Mouse (Mus musculus) thymus, postnatal 4 days (tissue): Measurements from ENCODE around the gene Pah.
A peak's percentile ranks its signal among the peaks of the same experiment; 100 is the strongest.

Experiments
- DNase-seq: peaks from one replicate; pipeline ENCODE4 v3.0.0; 2021

Pah gene

DNA sequence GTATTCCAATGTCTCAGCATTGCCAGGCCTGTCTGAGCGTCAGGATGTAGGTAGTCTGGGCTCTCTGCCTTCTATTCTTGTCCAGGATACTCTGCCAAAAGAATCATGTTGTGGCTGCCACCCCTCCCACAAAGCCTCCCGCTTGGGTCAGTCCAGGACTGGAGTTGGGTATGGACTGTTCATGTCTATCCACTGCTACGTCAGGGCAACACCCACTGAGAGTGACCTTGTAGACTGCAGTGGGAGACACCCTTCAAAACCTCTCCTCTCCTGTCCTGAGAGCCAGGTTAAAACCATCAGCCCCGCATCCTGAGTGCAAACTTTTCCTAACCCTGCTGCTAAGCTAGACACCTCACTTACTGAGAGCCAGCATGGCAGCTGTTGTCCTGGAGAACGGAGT, at the start of gene Pah:
TSS of gene Pah (plus strand) at position 150 of the 400 bp plus-strand sequence.
- DNase-seq: no peak

DNA sequence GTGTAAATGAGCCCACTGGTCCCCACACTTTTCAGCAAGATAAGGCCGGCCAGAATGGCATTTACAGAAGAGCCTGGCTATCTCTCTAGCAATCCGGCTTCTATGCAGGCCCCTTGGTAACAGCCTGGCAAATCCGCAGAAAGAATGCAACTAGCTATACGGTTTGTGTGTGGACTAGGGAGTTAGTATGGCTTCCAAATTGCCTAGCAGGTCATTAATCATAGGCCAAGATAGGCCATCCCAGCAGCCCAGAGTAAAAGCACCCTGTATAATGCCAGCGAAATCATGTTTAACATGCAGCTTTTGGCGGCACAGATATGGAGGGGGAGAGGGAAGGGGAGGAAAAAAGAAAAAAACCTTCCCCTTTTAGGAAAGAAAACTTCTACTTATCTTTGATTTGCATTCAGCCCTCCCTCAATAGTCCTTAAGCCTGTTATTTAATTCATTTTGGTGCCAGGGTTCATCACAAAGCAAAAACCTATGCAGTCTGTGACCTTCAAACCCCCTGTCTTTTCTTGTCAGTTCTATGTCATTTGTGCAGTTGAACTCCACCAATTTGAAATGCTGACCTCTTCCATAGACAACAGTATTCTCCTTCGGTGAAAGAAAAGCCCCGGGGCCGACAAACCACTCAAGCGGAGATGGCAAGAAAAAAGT, 48.0 kb upstream of the Pah start:
- DNase-seq: no peak

DNA sequence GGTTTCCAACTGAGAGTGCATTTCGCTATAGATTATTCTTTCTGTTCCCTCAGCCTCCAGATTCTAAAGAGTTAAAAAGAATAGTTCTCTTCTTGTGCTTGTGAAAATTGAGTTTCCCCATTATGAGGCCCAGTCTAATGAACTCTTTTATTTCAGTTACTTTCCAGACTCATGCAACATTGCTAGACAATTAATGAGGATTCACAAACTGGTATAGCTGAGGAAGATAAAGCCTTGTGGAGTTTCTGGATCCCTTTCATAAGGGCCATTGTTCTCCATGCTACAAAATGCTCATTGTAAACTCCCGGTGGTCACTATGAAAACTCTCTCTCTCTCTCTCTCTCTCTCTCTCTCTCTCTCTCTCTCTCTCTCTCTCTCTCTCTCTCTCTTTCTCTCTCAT, 46.6 kb upstream of the Pah start:
- no peak for DNase-seq

DNA sequence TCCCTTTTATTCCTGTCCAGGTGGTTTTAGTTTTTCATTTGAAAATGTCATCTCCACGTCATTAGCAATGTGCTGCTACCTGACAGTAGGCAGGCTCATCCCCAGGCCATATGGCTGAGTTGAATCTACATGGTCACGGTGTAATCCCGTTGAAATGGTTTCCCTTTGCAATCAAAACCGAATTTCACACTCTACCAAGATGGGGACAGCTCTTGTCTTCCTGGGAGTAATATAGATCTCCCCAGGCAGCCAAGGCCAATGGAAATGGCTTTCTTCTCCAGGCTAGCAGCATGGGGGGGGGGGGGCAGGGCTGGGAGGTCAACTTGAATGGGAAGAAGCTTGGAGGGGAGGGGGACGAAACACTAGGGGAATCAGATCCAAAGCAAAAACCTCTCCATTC, 43.7 kb upstream of the Pah start:
- DNase-seq: no peak

DNA sequence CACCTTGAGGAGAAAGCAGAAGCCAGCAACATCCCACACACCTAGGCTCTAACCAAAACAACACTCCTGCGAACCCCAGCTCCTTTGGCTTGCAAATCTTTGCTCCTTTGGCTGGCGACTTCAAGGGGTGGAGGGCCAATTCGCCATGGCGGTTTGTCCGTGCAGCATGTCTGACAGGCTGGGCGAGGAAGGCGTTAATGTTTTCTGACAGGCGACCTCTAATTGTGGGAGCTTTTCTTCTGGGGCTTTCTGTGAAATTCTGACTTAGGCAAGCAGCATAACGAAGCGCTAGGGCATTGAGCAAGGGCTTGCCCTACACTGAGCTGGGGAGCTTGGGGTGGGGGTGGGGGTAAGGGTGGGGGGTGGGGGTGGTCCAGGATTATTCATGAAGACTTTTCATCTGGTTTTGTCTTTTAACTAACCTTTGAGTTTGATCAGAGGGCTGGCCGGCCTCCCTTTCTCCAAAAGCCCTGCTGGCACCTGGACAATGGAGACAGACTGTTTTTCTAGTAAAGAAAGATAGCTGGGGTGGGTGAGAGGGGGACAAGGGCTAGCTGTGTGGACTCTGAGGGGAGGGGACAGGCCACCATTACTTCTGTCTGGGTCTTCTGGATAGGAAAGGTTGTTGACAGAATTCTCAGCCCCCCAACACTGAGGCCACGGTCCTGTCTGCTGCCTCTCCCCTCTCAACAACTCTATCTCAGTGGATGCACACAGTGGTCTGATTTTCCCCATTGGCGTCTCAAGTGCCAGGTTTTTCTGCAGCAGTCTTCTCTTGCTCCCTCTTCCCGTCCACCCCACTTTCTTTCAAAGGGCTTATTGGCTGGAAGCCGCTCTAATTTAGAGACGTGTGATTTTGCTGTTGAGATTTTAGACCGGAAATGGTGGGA, 36.5 kb upstream of the Pah start:
- DNase-seq: no peak

DNA sequence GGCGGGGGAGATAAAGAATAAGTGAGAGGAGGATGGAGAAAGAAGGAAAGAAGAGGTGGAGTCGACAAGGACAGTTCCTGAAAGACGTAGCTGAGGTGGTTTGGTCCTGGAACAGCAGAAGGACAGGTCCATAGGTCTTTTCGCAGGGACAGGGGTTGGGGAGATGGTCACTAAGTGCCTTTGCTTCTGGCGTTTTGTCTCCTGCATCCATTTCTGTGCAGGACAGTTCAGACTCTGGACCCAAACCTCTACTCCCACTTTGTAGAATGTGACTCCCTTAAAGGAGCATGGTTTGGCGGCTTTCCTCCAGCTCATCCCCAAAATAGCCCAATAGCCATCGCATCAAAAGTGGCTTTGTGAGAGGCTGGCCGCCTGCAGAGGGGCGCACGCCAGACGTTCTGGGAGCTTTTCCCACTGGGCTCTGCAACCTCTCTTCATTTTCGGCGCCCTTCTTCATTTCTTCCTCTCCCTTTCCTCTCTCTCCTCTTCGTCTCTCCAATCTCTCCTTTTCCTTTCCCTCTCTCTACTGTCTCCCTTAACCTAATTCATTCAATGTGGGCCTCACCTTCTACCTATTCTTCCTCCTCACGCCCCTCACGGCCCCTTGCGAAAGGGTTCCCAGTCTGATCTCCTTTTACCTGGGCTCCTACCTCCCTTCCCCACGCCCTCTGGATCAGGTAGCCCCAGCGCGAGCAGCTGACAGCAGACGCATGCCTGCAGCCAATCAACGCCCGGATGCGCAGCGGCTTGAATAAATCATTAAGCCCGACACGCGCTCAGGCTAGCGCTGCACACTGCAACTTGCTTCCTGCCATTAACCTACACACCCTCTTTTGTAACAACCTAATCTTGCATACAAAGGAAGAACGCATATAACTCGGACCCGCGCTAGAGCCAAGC, 35.6 kb upstream of the Pah start:
- no peak for DNase-seq

DNA sequence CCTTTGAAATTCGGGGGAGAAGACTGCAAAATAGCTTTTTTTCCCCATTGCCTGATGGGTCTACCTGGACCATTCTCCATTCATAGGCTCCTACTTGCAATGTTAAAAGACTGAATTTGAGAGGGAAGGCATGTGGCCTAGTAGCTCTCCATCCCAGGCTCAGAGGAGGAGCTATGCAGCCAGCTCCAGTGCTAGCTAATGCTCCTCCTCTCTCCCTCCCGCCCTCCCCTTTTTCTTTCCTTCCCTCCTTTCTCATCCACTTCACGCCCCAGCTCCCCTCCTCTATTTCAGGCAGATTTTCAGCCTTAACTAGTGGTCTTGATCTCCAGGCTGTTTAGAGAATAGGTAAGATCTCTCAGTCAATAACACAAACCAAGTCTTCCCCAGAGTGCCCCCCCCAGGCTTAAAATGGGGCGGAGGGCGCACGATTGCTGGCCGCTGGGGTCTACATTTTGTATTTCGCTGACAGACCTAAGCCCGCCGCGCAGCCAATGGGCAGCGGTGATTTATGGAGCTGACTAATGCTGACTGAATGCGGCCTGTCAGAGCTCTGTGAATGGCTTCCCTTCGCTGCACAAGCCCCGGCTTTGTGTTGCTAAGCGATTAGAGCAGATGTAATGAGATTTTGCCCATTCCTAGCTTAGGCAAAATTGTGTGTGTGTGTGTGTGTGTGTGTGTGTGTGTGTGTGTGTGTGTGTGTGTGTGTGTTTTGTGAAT, 33.0 kb upstream of the Pah start:
- no peak for DNase-seq

DNA sequence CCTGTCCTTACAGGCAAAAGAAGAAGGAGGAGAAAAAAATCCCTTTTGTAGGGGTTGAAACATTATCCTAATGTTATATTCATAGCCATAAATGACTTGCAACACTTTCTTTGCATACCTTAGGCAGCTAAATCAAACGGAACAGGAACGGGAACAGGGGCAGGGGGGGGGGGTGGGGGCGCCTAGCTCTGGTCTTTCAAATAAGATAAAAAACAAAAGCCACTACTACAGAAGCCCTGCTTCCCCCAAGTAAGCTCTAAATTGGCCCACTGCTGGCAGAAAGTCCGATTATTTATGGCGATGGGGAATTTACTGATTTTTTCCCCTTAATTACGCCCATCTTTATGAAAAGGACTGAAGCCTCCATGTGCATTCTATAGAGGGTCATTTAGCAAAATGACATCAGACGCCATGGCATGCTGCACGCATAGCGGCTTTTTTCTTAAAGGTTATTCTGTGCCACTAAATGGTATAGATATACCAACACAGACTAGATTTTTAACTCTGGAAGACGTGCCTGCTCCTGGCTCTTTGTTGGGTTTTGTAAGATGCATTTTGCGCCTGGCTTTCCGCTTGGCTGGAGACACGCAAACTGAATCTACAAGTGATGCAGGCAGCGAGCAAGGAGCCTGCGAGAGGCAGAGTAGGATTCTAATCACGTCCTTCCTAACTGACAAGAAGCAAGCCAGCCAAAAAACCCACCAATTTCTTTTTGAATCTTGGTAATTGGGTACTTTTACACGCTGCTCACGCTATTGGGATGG, 32.2 kb upstream of the Pah start:
- no peak for DNase-seq

DNA sequence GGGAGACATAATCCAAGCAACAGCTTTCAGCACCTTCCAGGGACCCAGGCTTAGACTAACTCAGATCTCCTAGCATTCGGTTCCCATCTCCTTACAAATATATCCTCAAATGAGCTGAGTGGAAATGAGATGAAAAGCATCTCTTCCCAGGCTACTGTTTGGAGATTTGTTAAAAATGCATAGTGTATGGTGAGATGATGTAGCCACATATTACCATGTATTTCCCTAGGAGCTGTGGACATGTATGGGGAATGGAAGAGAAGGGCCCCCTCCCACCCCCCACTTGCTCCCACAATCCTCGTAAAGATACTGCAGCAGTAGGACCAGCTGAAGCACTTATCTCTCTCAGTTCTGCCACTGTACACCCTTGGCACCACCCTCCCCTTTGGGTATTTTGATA, 31.3 kb upstream of the Pah start:
- no peak for DNase-seq

DNA sequence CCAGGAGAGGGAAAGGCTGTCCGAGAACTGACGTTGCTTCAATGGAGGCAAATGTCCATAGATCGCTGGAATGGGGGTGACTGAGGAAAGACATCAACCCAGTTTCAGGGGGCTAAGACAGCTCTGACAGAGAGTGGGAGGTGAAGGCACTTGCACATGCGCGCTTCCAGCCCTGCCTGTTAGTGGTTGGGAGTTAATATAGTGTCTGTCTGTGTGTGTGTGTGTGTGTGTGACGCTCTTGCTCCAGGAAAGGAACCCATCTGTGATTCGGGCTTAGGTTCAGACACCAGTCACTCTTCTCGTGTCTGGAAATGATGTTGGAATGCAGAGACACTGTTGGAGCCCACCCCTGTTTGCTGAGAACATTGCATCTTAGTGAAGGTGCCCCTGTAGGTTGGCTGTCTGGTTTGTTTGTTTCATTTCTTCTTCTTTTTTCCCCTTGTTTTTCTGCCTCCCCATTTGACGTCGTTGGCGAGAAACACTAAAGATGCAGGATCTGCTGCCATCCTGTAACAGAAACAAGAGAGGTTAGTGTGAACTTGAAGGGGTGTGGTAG, 30.0 kb upstream of the Pah start:
- no peak for DNase-seq

DNA sequence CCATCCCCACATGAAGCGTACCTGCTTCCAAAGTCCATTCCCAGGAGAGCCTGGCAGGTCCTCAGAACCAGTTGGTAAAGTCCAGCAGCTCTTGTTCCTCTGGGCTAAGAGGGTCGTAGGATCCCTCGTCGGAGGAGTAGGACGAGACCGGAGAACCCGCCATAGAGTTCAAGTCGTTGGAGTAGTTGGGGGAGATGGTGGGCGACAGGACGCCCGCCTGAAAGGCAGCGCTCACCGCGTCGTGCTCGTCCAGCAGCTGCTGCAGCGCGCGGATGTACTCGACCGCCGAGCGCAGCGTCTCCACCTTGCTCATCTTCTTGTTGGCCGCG, 29.3 kb upstream of the Pah start:
- DNase-seq: no peak

DNA sequence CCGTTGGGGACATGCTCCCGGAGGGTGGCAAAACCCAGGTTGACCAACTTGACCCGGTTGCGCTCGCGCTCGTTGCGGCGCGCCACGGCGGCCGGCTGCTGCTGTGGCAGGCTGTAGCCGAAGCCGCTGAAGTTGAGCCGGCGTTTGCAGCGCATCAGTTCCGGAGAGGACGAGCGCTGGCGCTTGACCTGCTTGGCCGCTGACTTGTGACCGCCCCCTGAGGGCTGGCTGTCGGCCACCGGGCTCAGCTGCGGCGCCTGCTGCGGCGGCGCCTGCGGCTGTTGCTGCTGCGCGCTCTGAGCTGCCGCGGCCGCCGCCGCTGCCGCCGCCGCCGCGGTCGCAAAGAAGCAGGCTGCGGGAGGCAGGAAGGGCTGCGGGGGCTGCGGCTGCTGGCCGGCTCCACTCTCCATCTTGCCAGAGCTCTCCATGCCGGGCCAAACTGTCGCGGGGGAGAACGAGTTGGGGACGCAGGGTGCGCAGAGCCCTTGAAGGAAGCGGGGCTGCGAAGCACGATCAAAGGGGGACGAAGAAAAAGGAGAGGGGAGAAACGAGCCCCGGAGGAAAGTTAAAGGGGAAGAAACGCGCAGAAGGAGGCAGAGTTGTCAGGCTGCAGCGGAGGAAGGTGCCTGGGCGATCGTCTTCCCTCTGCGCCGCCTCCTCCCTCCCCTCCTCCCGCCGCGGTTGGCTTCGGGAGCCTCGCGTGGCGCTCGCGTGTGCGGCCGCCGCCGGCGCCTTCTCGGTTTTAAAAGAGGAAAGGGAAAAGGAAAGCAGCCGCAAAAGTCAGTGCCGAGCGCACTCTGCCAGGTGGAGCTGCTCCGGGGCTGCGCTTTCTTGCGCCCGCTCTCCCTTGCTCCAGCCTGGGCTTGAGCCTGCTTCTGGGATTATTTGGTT, 28.7 kb upstream of the Pah start:
- DNase-seq: peak; percentile 24

DNA sequence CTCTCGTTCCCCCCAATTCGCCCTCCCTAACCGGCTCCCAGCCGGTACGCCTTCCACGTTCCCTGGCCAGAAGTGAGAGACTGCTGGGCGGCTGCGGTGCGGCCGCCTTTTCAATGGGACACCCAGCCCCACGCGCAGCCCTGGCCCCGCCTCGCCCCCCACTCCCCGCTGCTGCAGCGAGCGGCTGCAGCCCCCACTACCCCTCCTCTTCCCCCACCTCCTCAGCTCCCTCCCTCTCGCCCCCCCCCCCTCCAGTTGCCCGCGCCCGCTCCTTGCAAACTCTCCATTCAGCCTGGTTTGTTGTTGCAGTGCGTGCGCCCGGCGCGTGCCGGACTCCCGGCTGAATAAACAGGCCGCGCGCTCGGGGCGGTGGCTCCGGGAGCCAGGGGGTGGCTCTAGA, 28.0 kb upstream of the Pah start, which contains the start of gene Ascl1:
TSS of gene Ascl1 (minus strand) at position 85 of the 400 bp plus-strand sequence.
- DNase-seq: no peak

DNA sequence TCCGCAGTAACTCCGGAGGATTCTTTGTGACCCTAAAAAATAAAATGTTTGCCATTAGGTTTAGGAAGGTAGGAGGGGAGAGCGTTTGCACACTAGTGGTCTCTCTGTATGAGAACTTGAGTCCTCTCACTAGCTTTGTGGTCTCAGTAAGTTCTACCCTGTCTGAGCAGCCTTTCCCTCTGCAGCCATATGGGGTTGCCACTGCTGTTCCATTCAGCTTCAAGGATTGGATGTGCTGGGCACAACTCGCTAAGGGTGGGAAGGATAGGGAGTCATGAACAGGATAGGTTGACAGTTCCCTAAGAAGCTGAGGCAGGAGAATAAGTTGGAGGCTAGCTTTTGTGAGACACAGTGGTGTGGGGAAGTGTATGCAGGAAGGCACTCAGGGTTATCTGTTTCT, 27.4 kb upstream of the Pah start:
- DNase-seq: no peak

DNA sequence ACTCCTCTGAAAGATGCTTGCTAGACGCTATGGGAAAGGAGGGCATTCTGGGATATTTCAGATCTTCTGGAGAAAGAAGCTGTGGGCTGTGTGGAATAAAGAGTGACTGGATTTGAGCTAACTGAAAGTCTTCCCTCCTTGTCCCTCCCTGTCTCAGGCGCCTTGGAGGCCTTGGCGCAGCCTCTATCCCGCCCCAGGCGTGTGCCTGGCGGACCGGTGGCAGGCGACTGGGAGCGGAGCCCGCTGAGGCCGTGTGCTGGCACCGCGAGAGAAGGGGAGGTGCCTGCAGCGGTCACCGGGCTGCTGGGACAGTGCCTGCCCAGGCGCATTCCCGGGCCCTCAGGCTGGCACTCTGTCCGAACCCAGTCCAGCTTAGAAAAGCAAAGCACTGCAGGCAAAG, 27.0 kb upstream of the Pah start:
- DNase-seq: no peak

DNA sequence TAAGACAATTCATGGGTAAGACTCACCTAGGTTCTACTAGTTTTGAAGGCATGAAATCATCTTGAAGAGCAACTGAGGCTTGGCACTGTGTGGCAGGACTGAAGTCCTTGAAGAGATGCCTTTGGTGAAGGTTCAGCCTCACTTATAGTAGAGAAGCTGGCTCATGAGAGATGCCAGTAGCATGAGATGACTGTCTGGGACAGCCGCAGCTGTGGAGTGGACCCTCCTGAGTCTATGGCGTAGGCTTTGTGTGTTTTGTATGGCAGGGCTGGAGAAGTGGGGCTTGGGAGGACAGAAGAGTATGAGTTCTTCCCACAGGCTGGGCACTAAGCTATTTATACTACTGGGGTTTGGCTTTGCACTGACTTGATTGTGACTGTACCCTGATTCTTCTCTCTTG, 24.5 kb upstream of the Pah start:
- DNase-seq: no peak

DNA sequence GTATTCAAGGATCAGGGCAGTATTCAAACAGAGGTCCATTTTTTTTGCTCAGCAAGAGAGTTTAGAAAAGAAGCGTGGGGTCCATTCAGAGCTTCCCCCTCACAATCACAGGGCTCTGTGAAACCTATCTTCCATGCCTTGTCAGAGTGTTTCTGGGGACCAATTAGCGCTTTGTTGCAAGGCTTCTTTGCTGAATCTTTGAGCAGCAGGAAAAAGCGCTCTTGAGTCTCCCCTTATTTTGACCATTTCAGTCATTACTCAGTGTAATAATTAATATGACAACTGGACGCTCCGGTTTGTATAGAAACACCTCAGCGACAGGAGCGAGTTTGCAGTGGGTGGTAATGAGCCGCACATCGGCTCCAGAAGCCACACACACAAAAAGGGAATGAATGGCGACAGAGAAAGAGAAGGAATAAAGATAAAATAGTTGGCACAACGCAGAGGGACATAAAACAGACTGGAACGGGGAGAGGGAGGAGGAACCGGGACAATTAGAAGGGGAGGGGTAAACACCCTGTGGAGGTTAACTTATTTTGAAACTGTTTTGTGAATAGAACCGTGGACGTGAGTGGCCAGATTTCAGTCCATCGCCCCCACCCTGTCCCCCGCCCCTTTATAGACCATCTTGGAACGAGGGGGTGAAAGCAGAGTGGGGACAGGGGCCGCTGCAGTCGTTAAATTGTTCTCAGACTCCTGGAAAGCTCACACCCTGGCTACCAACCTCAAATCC, 20.5 kb upstream of the Pah start:
- DNase-seq: no peak

DNA sequence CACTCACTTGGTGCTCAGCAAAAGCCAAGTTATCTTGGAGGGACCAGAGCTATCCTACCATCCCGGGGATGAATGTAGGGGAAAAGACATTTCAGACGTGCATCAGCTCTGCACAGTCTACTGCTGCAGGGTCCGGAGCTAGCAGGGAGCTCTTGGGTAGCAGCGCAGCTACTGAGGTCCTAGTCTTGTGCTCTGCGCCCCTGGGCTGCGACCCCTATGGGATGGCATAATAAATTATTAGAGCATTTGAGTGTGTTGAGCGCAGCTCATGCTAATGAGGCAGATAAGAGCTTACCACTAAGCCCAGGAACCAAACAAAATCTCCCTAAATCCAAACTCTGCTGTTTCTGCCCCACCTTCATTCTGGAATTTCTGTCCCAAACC, 19.9 kb upstream of the Pah start:
- no peak for DNase-seq

DNA sequence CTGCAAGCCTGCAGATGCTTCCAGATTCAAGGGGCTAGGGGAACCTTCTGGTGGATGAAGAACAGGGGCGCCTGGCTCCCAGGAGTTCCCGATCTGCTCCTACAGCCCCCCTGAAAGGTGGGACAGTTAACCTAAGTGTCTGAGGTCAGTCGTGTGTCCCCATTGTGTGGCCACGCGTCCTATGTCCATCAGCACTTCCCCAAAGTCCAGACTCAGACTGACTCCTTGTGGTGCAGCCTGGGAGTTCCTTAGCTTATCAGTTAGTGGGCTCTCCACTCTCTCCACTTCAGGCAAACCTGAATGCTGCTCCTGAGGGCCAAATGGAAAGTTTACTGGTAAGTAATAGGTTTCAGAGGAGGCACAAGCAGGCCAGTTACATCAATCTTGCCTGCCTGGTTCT, 19.3 kb upstream of the Pah start:
- DNase-seq: no peak

DNA sequence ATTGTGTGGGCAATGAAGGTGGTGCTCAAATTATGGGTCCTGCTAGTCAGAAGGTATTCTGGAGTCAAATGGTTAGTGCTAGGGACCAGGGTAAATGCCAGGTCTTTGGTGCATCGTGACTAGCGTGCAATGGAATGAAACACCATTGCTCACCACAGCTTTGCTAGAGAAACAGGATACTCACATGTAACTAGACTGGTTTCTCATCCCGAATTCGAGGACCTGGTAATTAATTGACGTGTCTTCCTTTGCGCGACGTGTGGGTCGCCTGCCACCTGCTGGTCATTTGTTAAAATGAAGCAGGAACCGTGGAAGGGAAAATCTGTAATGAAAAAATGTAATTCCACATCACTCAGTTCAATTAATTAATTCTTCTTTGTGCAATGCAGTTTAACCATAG, 17.6 kb upstream of the Pah start:
- DNase-seq: peak; percentile 60
